Comparison of ENCODE assay signal across 8 mouse cellular contexts in genomic region chr10:79958140-79958816, GRCm38 (mm10). TPM values are rescaled to one million over a fixed set of nuclear protein-coding genes. Genes with fewer than 3 reads are reported as not detected.
DNase-seq lines count a peak whose midpoint lies in the region; ATAC-seq and TF ChIP-seq lines count a peak whose summit lies in the region.

No protein-coding gene starts in this region.

- H3K4me1 ChIP-seq in embryonic facial prominence, embryonic 12.5 days: peaks cover 16% of the 10 kb centered on the region
- H3K4me1 ChIP-seq in heart, embryonic 11.5 days (ENCODE audit: control insufficient read depth, insufficient read depth, low read length): peaks cover 9% of the 10 kb centered on the region
- H3K4me1 ChIP-seq in liver, embryonic 15.5 days (replicated peaks): peaks cover 43% of the 10 kb centered on the region
- peaks cover 15% of the 10 kb centered on the region for H3K4me1 ChIP-seq in neural tube, embryonic 15.5 days
- H3K4me1 ChIP-seq in thymus, adult 2 months (replicated peaks; ENCODE audit: control insufficient read depth, insufficient read depth, low read length): peaks cover 8% of the 10 kb centered on the region

- no peaks in the 10 kb centered on the region for H3K9me3 ChIP-seq in embryonic facial prominence, embryonic 12.5 days
- no peaks in the 10 kb centered on the region for H3K9me3 ChIP-seq in heart, embryonic 11.5 days (replicated peaks; ENCODE audit: control insufficient read depth, low read length)
- H3K9me3 ChIP-seq in liver, embryonic 15.5 days (replicated peaks): no peaks in the 10 kb centered on the region
- H3K9me3 ChIP-seq in neural tube, embryonic 15.5 days (replicated peaks): no peaks in the 10 kb centered on the region

- 12% methylated on average over 21 of the region's 21 CpGs for WGBS in embryonic facial prominence, embryonic 12.5 days
- WGBS in heart, embryonic 11.5 days (ENCODE audit: insufficient replicate concordance): 17% methylated on average over 21 of the region's 21 CpGs
- 17% methylated on average over 21 of the region's 21 CpGs for WGBS in liver, embryonic 15.5 days (ENCODE audit: insufficient replicate concordance)
- 4% methylated on average over 21 of the region's 21 CpGs for WGBS in neural tube, embryonic 15.5 days
- 27% methylated on average over 21 of the region's 21 CpGs for WGBS in thymus, adult 2 months

- peak overlapping the region; percentile 57; the same call in 1 of the 2 replicates for H3K27ac ChIP-seq in embryonic facial prominence, embryonic 12.5 days
- no peak overlapping the region for H3K27ac ChIP-seq in heart, embryonic 11.5 days (ENCODE audit: low read depth, low read length)
- H3K27ac ChIP-seq in liver, embryonic 15.5 days (replicated peaks): no peak overlapping the region
- H3K27ac ChIP-seq in neural tube, embryonic 15.5 days (replicated peaks): no peak overlapping the region
- no peak overlapping the region for H3K27ac ChIP-seq in thymus, adult 2 months (ENCODE audit: control insufficient read depth, insufficient read depth, low read length)

- H3K4me2 ChIP-seq in embryonic facial prominence, embryonic 12.5 days (replicated peaks): peak overlapping the region; percentile 27; the same call in 1 of the 2 replicates
- H3K4me2 ChIP-seq in heart, embryonic 11.5 days: peak overlapping the region; percentile 44
- H3K4me2 ChIP-seq in liver, embryonic 15.5 days: peak overlapping the region; percentile 42
- peak overlapping the region; percentile 33 for H3K4me2 ChIP-seq in neural tube, embryonic 15.5 days

- peak; percentile 91 for TF ChIP-seq CTCF in thymus, adult 2 months (IDR thresholded peaks at IDR 0.05; ENCODE audit: borderline replicate concordance, control insufficient read depth, extremely low read depth, insufficient read depth, low read length, poor library complexity)

- no peaks in the 10 kb centered on the region for H3K27me3 ChIP-seq in embryonic facial prominence, embryonic 12.5 days
- no peaks in the 10 kb centered on the region for H3K27me3 ChIP-seq in heart, embryonic 11.5 days (ENCODE audit: control insufficient read depth, insufficient read depth, low read length)
- H3K27me3 ChIP-seq in liver, embryonic 15.5 days: no peaks in the 10 kb centered on the region
- no peaks in the 10 kb centered on the region; the same call in 1 of the 2 replicates for H3K27me3 ChIP-seq in neural tube, embryonic 15.5 days (replicated peaks)
- H3K27me3 ChIP-seq in thymus, adult 2 months (ENCODE audit: control insufficient read depth, insufficient read depth, low read length): no peaks in the 10 kb centered on the region

- no peak overlapping the region for H3K9ac ChIP-seq in embryonic facial prominence, embryonic 12.5 days
- H3K9ac ChIP-seq in heart, embryonic 11.5 days (ENCODE audit: low read depth, low read length): no peak overlapping the region
- no peak overlapping the region for H3K9ac ChIP-seq in liver, embryonic 15.5 days
- peak overlapping the region; percentile 20; the same call in 1 of the 2 replicates for H3K9ac ChIP-seq in neural tube, embryonic 15.5 days (replicated peaks)

- peak; percentile 18 for ATAC-seq in CD4-positive, CD25-positive, alpha-beta regulatory T cell, adult 4 months
- ATAC-seq in embryonic facial prominence, embryonic 12.5 days (ENCODE audit: insufficient number of reproducible peaks, insufficient read depth, low FRiP score, low TSS enrichment): no peak
- ATAC-seq in heart, embryonic 11.5 days (replicated peaks; ENCODE audit: insufficient number of reproducible peaks, low FRiP score, low TSS enrichment): no peak
- ATAC-seq in liver, embryonic 15.5 days (ENCODE audit: insufficient read depth): no peak
- no peak for ATAC-seq in neural tube, embryonic 15.5 days (ENCODE audit: low FRiP score)

- no peak overlapping the region for H3K4me3 ChIP-seq in embryonic facial prominence, embryonic 12.5 days
- no peak overlapping the region for H3K4me3 ChIP-seq in heart, embryonic 11.5 days (ENCODE audit: low read depth, low read length)
- no peak overlapping the region for H3K4me3 ChIP-seq in liver, embryonic 15.5 days (replicated peaks)
- no peak overlapping the region for H3K4me3 ChIP-seq in neural tube, embryonic 15.5 days (replicated peaks)
- no peak overlapping the region for H3K4me3 ChIP-seq in thymus, adult 2 months (ENCODE audit: control insufficient read depth, insufficient read depth, low read length)

- no peak for TF ChIP-seq POLR2A in thymus, adult 2 months (IDR thresholded peaks at IDR 0.05; ENCODE audit: control insufficient read depth, extremely low read depth, insufficient read depth, low read length, poor library complexity)

- H3K36me3 ChIP-seq in embryonic facial prominence, embryonic 12.5 days: peaks cover 20% of the 10 kb centered on the region
- H3K36me3 ChIP-seq in heart, embryonic 11.5 days (ENCODE audit: control insufficient read depth, insufficient read depth, low read length): peaks cover 2% of the 10 kb centered on the region; the same call in 1 of the 2 replicates
- H3K36me3 ChIP-seq in liver, embryonic 15.5 days (replicated peaks): peaks cover 25% of the 10 kb centered on the region
- H3K36me3 ChIP-seq in neural tube, embryonic 15.5 days: peaks cover 16% of the 10 kb centered on the region
- H3K36me3 ChIP-seq in thymus, adult 2 months (ENCODE audit: control insufficient read depth, insufficient read depth, low read length): no peaks in the 10 kb centered on the region

- peak; percentile 91 for DNase-seq in adrenal gland, postnatal 14 days
- peak; percentile 92 for DNase-seq in kidney, postnatal 10 days
- peak; percentile 87 for DNase-seq in thymus, adult 2 months

RNA-seq across cellular contexts. Expression of gene Wdr18, which starts 1.7 kb away (rescaled TPM):
- polyA plus RNA-seq in CD4-positive, CD25-positive, alpha-beta regulatory T cell, adult 4 months (2017; shearing (Covaris generic)): 10 to 100 TPM; 65.1 to 77.5 TPM
- 30.3 and 36.6 TPM in 2 replicates for total RNA-seq in adrenal gland, postnatal 14 days (2021)
- polyA plus RNA-seq in embryonic facial prominence, embryonic 12.5 days (2016; fragmentation: Nextera tagmentation; extraction: Ambion mirVana): 118 and 120 TPM in 2 replicates
- polyA plus RNA-seq in heart, embryonic 11.5 days (2014; fragmentation: Nextera tagmentation; extraction: Ambion mirVana): 89.8 and 97.6 TPM in 2 replicates
- polyA plus RNA-seq in liver, embryonic 15.5 days (2015; fragmentation: Nextera tagmentation; extraction: Ambion mirVana): 46.3 and 48.4 TPM in 2 replicates
- polyA plus RNA-seq in neural tube, embryonic 15.5 days (2015; fragmentation: Nextera tagmentation; extraction: Ambion mirVana): 94.4 and 104 TPM in 2 replicates
- 68.1 and 74.5 TPM in 2 replicates for polyA plus RNA-seq in thymus, adult 2 months (2012; rRNA removed)

RNA-seq across cellular contexts. Expression of gene Grin3b, which starts 12.2 kb away (rescaled TPM):
- under 1 TPM in 1 of 2 experiments, not detected in 1; 0.58 TPM for polyA plus RNA-seq in CD4-positive, CD25-positive, alpha-beta regulatory T cell, adult 4 months (2017; shearing (Covaris generic))
- total RNA-seq in adrenal gland, postnatal 14 days (2021): not detected in 2 replicates
- 0.50 and 0.92 TPM in 2 replicates for polyA plus RNA-seq in embryonic facial prominence, embryonic 12.5 days (2016; fragmentation: Nextera tagmentation; extraction: Ambion mirVana)
- polyA plus RNA-seq in heart, embryonic 11.5 days (2014; fragmentation: Nextera tagmentation; extraction: Ambion mirVana): 0.19 and 0.20 TPM in 2 replicates
- polyA plus RNA-seq in liver, embryonic 15.5 days (2015; fragmentation: Nextera tagmentation; extraction: Ambion mirVana): 0.10 TPM in 1 of 2 replicates, not detected in the other
- 0.32 and 0.33 TPM in 2 replicates for polyA plus RNA-seq in neural tube, embryonic 15.5 days (2015; fragmentation: Nextera tagmentation; extraction: Ambion mirVana)
- 0.07 and 0.14 TPM in 2 replicates for polyA plus RNA-seq in thymus, adult 2 months (2012; rRNA removed)

RNA-seq across cellular contexts. Expression of gene Tmem259, which starts 25.9 kb away (rescaled TPM):
- polyA plus RNA-seq in CD4-positive, CD25-positive, alpha-beta regulatory T cell, adult 4 months (2017; shearing (Covaris generic)): 1 to 10 TPM; 1.2 to 2.5 TPM
- 141 and 157 TPM in 2 replicates for total RNA-seq in adrenal gland, postnatal 14 days (2021)
- 24.3 and 25.9 TPM in 2 replicates for polyA plus RNA-seq in embryonic facial prominence, embryonic 12.5 days (2016; fragmentation: Nextera tagmentation; extraction: Ambion mirVana)
- 12.8 and 15.6 TPM in 2 replicates for polyA plus RNA-seq in heart, embryonic 11.5 days (2014; fragmentation: Nextera tagmentation; extraction: Ambion mirVana)
- 8.4 and 11.0 TPM in 2 replicates for polyA plus RNA-seq in liver, embryonic 15.5 days (2015; fragmentation: Nextera tagmentation; extraction: Ambion mirVana)
- 21.3 and 24.7 TPM in 2 replicates for polyA plus RNA-seq in neural tube, embryonic 15.5 days (2015; fragmentation: Nextera tagmentation; extraction: Ambion mirVana)
- 540 and 566 TPM in 2 replicates for polyA plus RNA-seq in thymus, adult 2 months (2012; rRNA removed)

RNA-seq across cellular contexts. Expression of gene Cnn2, which starts 30.1 kb away (rescaled TPM):
- polyA plus RNA-seq in CD4-positive, CD25-positive, alpha-beta regulatory T cell, adult 4 months (2017; shearing (Covaris generic)): 100 to 1,000 TPM; 904 to 969 TPM
- total RNA-seq in adrenal gland, postnatal 14 days (2021): 40.2 and 55.9 TPM in 2 replicates
- polyA plus RNA-seq in embryonic facial prominence, embryonic 12.5 days (2016; fragmentation: Nextera tagmentation; extraction: Ambion mirVana): 311 and 313 TPM in 2 replicates
- 405 and 420 TPM in 2 replicates for polyA plus RNA-seq in heart, embryonic 11.5 days (2014; fragmentation: Nextera tagmentation; extraction: Ambion mirVana)
- polyA plus RNA-seq in liver, embryonic 15.5 days (2015; fragmentation: Nextera tagmentation; extraction: Ambion mirVana): 44.5 and 45.5 TPM in 2 replicates
- 31.6 and 76.4 TPM in 2 replicates for polyA plus RNA-seq in neural tube, embryonic 15.5 days (2015; fragmentation: Nextera tagmentation; extraction: Ambion mirVana)
- polyA plus RNA-seq in thymus, adult 2 months (2012; rRNA removed): 239 and 245 TPM in 2 replicates

RNA-seq across cellular contexts. Expression of gene Arid3a, which starts 31.4 kb away (rescaled TPM):
- polyA plus RNA-seq in CD4-positive, CD25-positive, alpha-beta regulatory T cell, adult 4 months (2017; shearing (Covaris generic)): 1 to 10 TPM; 2.7 to 3.3 TPM
- total RNA-seq in adrenal gland, postnatal 14 days (2021): 5.9 and 6.9 TPM in 2 replicates
- polyA plus RNA-seq in embryonic facial prominence, embryonic 12.5 days (2016; fragmentation: Nextera tagmentation; extraction: Ambion mirVana): 4.9 and 6.6 TPM in 2 replicates
- 4.3 and 12.7 TPM in 2 replicates for polyA plus RNA-seq in heart, embryonic 11.5 days (2014; fragmentation: Nextera tagmentation; extraction: Ambion mirVana)
- 6.1 and 7.4 TPM in 2 replicates for polyA plus RNA-seq in liver, embryonic 15.5 days (2015; fragmentation: Nextera tagmentation; extraction: Ambion mirVana)
- polyA plus RNA-seq in neural tube, embryonic 15.5 days (2015; fragmentation: Nextera tagmentation; extraction: Ambion mirVana): 2.4 and 5.1 TPM in 2 replicates
- polyA plus RNA-seq in thymus, adult 2 months (2012; rRNA removed): 12.5 and 13.5 TPM in 2 replicates

Comparison
In these comparisons a context has a peak if more than half of its experiments do, and no peak if none do; other contexts are left out.
1. RNA of gene Tmem259, which starts 25.9 kb away (polyA plus RNA-seq): 540 to 566 TPM in thymus, adult 2 months; 21.3 to 24.7 TPM in neural tube, embryonic 15.5 days, 24.3 to 25.9 TPM in embryonic facial prominence, embryonic 12.5 days, 12.8 to 15.6 TPM in heart, embryonic 11.5 days, 8.4 to 11.0 TPM in liver, embryonic 15.5 days and 1.2 to 2.5 TPM in CD4-positive, CD25-positive, alpha-beta regulatory T cell, adult 4 months; every median in the first group is over 10 times any median in the second.
2. Peak in every context shown above with its lines, with median percentiles within 50 percentile points of each other: DNase-seq and H3K4me2 ChIP-seq.